Mouse (Mus musculus): ENCODE measurements around the gene Chaf1a.
"Not testable (repeated sequence)": the region's sequence is repeated elsewhere in the genome, so short reads cannot be mapped to it uniquely, and the experiment has no call there.

The Chaf1a gene

GRCm38 (mm10) chr17:56038583-56039261 lies 1.5 kb upstream of the Chaf1a start:
- no peak for DNase-seq (ENCODE audit: low read depth, low spot score)

- no peak for DNase-seq (ENCODE audit: low read depth, low spot score)
These were observed 894 bp upstream of the Chaf1a start for GRCm38 (mm10) chr17:56039345-56039744.

- DNase-seq (ENCODE audit: low read depth, low spot score) = no peak
These were observed 571 bp downstream of the Chaf1a start for GRCm38 (mm10) chr17:56040857-56041163.

- DNase-seq (ENCODE audit: low read depth, low spot score) = no peak
These were observed 11.1 kb downstream of the Chaf1a start for GRCm38 (mm10) chr17:56051369-56051768.

DNA sequence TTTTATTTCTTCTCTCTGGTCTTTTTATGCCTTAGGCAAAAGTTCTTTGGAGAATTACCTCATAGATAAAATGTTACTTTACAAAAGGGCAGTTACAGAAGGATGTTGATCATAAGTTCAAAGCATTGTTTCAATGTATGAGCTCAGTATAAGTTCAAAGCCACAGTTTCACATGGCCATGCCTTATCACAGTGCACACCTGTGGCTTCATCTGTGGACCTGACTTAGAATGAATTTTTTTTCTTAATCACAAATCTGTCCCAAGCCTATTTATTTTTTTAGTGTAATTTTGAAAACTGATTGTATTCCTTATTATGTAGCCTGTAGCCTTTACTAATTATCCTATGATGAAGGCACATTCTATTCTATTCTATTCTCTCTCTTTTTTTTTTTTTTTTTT lies 14.7 kb downstream of the Chaf1a start:
- no peak for DNase-seq (ENCODE audit: low read depth, low spot score)

GRCm38 (mm10) chr17:56055945-56056678 lies 15.9 kb downstream of the Chaf1a start:
- DNase-seq (ENCODE audit: low read depth, low spot score) = no peak

DNA sequence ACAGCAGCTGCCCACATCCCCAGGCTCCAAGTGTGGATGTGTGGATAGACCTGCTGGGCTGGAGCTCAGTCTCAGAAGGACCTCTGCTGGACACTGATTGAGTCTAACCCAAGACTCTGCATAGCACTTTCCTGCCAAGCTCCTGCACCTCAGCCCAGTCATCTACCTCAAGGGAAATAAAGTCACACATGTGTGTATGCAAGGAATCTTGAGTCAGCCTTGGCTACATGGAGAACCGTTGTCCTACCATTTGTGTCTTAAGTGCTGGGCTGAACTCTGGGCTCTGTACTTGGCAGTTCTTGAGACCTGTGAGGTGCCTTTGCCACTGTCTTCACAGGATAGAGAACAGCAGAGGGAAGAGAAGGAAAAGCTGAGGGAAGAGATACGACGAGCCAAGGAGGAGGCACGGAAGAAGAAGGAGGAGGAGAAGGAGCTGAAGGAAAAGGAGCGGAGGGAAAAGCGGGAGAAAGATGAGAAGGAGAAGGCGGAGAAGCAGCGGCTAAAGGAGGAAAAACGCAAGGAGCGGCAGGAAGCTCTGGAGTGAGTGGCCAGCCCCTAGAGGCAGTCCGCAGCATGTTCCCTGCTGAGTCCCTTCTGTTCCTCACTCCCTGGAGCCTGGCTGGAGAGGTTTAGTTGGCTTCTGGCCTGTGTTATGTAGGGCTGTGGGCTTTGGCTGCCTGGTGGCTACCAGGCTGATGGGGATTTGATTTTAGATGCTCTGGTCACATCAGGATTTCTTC lies 17.3 kb downstream of the Chaf1a start:
- peak; percentile 31 for DNase-seq (ENCODE audit: low read depth, low spot score)

DNA sequence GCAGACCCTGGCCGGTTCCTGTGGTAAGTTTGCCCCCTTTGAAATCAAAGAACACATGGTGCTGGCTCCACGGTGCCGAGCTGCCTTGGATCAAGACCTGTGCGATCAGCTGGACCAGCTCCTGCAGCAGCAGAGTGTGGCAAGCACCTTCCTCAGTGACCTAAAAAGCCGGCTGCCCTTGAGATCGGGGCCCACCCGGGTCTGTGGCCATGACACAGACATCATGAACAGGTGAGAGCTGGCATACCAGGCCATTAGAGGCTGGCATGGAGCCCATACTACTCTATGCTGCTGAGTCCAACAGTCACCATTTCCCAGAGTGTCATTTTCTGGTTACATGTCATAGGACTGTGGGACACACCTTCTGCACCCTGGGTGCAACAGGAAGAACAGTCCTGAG lies 21.8 kb downstream of the Chaf1a start:
- DNase-seq (ENCODE audit: low read depth, low spot score) = no peak

GRCm38 (mm10) chr17:56065715-56066114 lies 25.5 kb downstream of the Chaf1a start:
- DNase-seq (ENCODE audit: low read depth, low spot score) = peak; percentile 39

GRCm38 (mm10) chr17:56066451-56066850 lies 26.2 kb downstream of the Chaf1a start:
- DNase-seq (ENCODE audit: low read depth, low spot score) = no peak

DNA sequence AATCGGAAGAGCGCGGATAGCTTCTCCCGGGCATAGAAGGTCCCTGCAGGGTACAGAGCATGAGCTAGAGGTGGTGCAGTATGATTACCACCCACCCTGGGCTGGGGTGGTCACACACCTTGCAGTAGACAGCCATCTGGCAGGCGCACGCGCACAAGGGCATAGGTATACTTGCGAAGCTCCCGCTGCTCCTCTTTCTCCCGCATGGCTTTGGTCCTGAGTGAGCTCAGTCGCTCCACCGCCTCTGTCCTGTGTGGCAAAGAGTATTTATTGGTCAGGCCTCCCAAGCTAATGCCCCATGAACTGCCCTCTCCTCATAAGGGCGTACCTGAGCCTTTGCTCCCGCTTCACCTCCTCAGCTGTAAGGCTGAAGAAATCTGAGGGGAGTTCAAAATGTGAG lies 28.8 kb downstream of the Chaf1a start:
- DNase-seq (ENCODE audit: low read depth, low spot score) = peak; percentile 29

- no peak for DNase-seq (ENCODE audit: low read depth, low spot score)
These were observed 30.9 kb downstream of the Chaf1a start for GRCm38 (mm10) chr17:56071126-56071525.

- DNase-seq (ENCODE audit: low read depth, low spot score) = no peak
These were observed 32.0 kb downstream of the Chaf1a start for GRCm38 (mm10) chr17:56072243-56072642.

DNA sequence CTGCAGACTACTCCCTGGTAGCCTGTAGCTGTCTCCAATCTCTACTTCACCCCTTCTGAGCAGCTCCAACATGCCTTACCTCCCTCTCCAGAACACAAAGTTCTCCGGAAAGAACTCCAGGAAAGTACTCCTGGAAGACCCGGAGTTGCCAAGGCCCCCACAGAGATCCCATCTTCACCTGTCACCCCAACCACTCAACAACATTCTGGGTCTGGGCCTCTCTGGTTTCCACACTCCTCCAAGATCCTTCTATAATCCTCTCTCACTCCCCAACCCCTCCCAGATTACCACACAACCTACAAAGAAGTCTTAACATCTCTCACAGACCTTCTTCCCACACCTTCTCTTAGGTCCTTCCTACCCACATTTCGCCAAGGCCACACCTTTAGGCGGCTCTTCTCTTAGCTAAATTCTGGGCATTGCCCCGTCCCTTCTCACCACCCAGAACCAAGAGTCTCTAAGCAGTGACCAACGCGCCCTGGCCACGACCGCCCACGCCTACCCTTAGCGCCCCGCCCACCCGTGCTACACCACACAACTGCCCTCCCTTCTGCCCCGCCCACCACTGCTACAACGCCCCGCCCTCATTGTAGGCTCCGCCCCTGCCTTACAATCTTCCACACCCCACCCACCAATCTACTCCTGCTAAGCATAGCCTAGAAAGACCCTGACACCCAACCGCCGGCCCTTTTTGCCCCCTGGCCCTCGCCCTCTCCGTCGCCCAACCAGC lies 34.0 kb downstream of the Chaf1a start:
- DNase-seq (ENCODE audit: low read depth, low spot score) = peak; percentile 93

DNA sequence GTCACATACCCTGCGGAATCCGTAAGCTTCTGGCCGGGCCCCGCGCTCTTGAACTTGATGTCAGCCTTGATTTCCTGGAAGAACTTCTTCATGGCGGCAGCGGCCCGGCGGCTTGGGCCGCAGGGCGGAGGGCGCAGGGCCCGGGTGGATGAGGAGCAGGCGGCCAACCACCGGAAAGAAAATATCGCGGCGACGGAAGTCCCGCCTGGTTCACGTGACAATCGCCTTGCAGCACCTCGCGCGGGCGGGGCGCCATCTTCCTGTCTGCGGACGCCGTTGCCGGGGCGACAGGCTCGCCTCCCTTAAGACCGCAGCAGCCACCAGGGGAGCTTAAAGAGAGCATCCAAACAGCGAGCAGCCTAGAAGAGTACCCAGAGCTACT lies 34.6 kb downstream of the Chaf1a start, which contains the start of gene Ubxn6:
Gene Ubxn6 (minus strand): TSS at position 202 of the 382 bp plus-strand sequence.
- peak; percentile 98 for DNase-seq (ENCODE audit: low read depth, low spot score)

DNA sequence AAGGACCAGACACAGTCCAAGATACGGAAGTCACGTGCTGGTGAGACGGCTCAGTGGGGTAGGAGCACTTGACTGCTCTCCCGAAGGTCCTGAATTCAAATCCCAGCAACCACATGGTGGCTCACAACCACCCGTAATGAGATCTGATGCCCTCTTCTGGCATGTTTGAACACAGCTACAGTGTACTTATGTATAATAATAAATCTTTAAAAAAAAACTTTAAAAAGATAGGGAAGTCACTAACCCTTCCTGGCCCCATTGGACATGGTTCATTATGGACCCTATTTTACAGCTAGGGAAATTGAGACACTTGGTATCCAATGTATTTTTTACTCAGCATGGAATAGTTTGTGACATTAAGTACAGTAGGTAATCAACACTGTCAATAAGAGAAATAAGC lies 37.3 kb downstream of the Chaf1a start:
- no peak for DNase-seq (ENCODE audit: low read depth, low spot score)

DNA sequence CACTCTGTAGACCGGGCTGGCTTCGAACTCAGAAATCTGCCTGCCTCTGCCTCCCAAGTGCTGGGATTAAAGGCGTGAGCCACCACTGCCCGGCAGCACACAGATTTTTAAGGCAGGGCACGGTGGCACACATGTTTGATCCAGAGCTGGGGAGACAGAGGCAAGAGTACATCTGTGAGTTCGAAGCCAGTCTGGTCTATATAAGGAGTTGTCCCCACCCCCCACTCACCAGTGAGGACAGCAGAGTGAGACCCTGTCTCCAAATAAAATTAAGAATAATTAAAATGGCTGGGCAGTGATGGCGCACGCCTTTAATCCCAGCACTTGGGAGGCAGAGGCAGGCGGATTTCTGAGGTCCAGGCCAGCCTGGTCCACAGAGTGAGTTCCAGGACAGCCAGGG lies 38.1 kb downstream of the Chaf1a start:
- not testable (repeated sequence) for DNase-seq (ENCODE audit: low read depth, low spot score)

- DNase-seq (ENCODE audit: low read depth, low spot score) = peak; percentile 100
These were observed 38.9 kb downstream of the Chaf1a start, which contains the start of gene Hdgfl2 for GRCm38 (mm10) chr17:56078880-56079795. Gene Hdgfl2 (plus strand): TSS chr17:56079634.

GRCm38 (mm10) chr17:56079921-56080320 lies 39.7 kb downstream of the Chaf1a start:
- DNase-seq (ENCODE audit: low read depth, low spot score) = peak; percentile 35

DNA sequence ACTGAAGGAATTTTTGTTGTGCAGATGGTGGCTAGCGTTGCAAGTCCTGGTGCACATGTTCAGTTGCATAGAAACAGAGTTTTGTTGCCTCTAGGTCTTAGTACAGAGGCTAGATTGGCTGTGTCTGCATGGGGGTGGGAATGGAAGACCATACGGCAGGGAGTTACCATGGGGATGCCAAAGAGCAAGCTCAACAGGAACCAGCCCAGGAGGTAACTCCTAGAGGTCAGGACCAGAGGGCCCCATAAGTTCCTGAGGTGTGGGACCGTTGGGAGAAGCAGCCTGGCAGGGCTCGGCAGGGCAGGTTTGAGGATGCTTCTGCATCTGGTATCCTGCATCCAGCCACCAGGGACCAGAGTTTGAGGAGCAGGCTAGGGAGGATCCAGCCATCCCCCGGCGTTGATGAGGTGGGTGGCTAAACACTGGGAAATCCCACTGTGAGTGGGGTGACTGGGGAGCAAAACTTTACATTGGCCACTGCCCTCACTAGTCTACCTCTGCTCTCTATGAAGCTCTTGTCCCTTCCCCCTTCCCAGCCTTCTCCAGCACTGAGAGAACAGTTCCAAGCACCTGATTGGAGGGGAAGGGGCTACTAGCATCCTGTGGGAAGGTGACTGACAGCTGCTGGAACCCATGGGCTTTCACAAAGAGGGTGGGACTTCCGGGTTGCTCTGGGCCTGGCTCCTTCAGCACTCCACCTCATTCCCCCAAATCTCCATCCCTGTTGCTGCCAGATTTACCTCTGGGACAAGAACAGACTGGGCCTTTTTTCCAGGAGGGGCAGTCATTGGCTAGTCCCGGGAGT lies 40.7 kb downstream of the Chaf1a start:
- DNase-seq (ENCODE audit: low read depth, low spot score) = peak; percentile 97

Measured in R1 (cell line).